Mouse (Mus musculus): ENCODE measurements at regions not wholly inside any gene's neighbourhood (a gene's known extent, or its start where the extent isn't known, plus 50 kb on each side); places are given as distances from the start of the nearest gene placed in this dataset.

DNA sequence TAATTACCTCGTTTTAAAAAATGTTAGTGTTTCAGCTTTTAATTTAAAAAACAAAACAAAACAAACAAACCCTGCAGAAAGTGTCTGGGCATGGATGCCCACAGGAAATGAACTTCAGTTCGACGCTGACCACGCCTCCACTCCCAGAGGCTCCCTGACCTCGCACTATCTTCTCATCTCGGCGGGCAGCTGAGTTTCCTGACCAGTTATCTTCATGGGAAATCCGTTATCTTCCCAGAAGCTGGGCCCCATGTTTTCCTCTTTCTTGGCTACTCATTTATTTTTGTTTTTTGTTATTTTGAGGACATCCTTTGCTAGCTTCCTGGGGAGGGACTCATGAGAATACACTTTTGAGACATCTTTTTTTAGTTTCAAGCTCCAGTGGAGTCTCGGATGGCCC lies 147.6 kb upstream of the Rbms1 start:
- TF ChIP-seq CTCF (IDR thresholded peaks at IDR 0.05; ENCODE audit: low read depth, low read length): no peak
- no peak for TF ChIP-seq POLR2A (IDR thresholded peaks at IDR 0.05; ENCODE audit: extremely low read depth, insufficient read depth, low read length)
